Mouse (Mus musculus) midbrain, postnatal 0 days (tissue): Measurements from ENCODE around the gene Hdc. TPM values are rescaled to one million over a fixed set of nuclear protein-coding genes. Genes with fewer than 3 reads are reported as not detected.

Source experiments
- ATAC-seq: fragments of 200-750 bp; cut with Nextera tagmentation; 2 replicates; pipeline ENCODE4 v1.8.0; 2017; ENCODE audit warnings: moderate number of reproducible peaks, mild to moderate bottlenecking, moderate TSS enrichment, moderate library complexity; ENCODE audit not compliant: low FRiP score
- DNase-seq: peaks from one replicate; pipeline ENCODE4 v3.0.0-alpha.2; 2015; ENCODE audit warnings: low spot score
- H3K27ac ChIP-seq: fragments of 300-500 bp; sonication (generic); 2 replicates; pipeline ENCODE4 v1.5.1; 2014; ENCODE audit warnings: low read depth, mild to moderate bottlenecking, low read length, mixed read lengths
- H3K27me3 ChIP-seq: fragments of 300-500 bp; sonication (generic); 2 replicates; pipeline ENCODE4 v1.6.1; 2014; ENCODE audit warnings: low read length, control low read depth, mixed read lengths; ENCODE audit not compliant: insufficient read depth
- H3K36me3 ChIP-seq: fragments of 300-500 bp; sonication (generic); 2 replicates; pipeline ENCODE4 v1.6.1; 2014; ENCODE audit warnings: low read length, control low read depth, mixed read lengths; ENCODE audit not compliant: insufficient read depth
- H3K4me1 ChIP-seq: fragments of 300-500 bp; sonication (generic); 2 replicates; pipeline ENCODE4 v1.6.1; 2014; ENCODE audit warnings: mild to moderate bottlenecking, control low read depth, antibody characterized with exemption, low read length, mixed read lengths; ENCODE audit not compliant: insufficient read depth
- H3K4me2 ChIP-seq: fragments of 300-500 bp; sonication (generic); 2 replicates; pipeline ENCODE4 v1.6.1; 2014; ENCODE audit warnings: low read depth, mild to moderate bottlenecking, low read length, mixed read lengths; ENCODE audit not compliant: poor library complexity, severe bottlenecking
- H3K4me3 ChIP-seq: fragments of 300-500 bp; sonication (generic); 2 replicates; pipeline ENCODE4 v1.5.1; 2014; ENCODE audit warnings: low read depth, mild to moderate bottlenecking, low read length, moderate library complexity
- H3K9ac ChIP-seq: fragments of 300-500 bp; sonication (generic); replicated peaks from 2 replicates; pipeline ENCODE4 v1.6.1; 2014; ENCODE audit warnings: mild to moderate bottlenecking, low read length, moderate library complexity, mixed read lengths; ENCODE audit not compliant: poor library complexity, severe bottlenecking
- H3K9me3 ChIP-seq: fragments of 300-500 bp; sonication (generic); 2 replicates; pipeline ENCODE4 v1.6.1; 2016; ENCODE audit warnings: low read length, control low read depth
- CTCF ChIP-seq: IDR thresholded peaks from 2 replicates; pipeline ENCODE4 v1.5.1; 2016; ENCODE audit warnings: antibody characterized with exemption, mild to moderate bottlenecking
- WGBS: fragments of 180-500 bp; shearing (Covaris S2); extraction: QIAGEN DNeasy Blood & Tissue Kit; methylation state at CpG from one replicate; pipeline ENCODE4 v1.1.7; 2014; 5-methylcytosine and 5-hydroxymethylcytosine counted together
- polyA plus RNA-seq: library from polyadenylated mRNA; unstranded; fragments of >200 nt; fragmentation: Nextera tagmentation; extraction: Ambion mirVana; gene quantifications from 2 replicates; pipeline ENCODE4 v1.2.1, GENCODE M21; 2015
- total RNA-seq: library from RNA; depleted of rRNA; stranded (reverse); fragments of >200 nt; gene quantifications from 2 replicates; pipeline ENCODE4 v1.2.3, GENCODE M21; 2014

Gene Hdc
- total and polyA plus RNA-seq, 2 experiments from 2014 or later: 3.8 to 5.6 TPM

DNA sequence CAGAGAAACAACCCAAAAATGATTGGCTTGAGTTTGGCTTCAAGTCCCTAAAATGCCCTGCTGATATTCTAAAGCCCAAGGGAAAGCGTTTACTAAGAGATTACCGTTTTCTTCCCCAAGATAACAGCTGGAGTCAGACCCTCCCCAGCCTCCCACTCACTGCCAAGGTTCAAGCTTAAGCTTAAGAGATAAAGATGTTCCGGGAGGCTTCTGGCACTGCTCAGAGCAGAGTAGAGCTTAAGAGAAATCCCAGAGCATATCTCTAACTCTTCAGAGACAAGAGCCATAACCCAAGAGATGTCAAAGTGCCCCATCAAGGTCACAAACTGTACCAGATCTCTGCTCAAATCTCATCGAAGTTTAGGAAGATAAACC, 12.4 kb downstream of the Hdc start:
- Histone ChIP-seq H3K9me3 (no peaks in the 10 kb centered on the region), H3K4me1 (no peaks in the 10 kb centered on the region), H3K27ac (no peak overlapping the region), H3K9ac (no peak overlapping the region), H3K4me2 (no peak overlapping the region), H3K27me3 (no peaks in the 10 kb centered on the region), H3K4me3 (no peak overlapping the region), H3K36me3 (no peaks in the 10 kb centered on the region)
- ATAC-seq: no peak
- no peak for DNase-seq
- 61% methylated on average over 4 of the region's 4 CpGs for WGBS
- no peak for TF ChIP-seq CTCF

DNA sequence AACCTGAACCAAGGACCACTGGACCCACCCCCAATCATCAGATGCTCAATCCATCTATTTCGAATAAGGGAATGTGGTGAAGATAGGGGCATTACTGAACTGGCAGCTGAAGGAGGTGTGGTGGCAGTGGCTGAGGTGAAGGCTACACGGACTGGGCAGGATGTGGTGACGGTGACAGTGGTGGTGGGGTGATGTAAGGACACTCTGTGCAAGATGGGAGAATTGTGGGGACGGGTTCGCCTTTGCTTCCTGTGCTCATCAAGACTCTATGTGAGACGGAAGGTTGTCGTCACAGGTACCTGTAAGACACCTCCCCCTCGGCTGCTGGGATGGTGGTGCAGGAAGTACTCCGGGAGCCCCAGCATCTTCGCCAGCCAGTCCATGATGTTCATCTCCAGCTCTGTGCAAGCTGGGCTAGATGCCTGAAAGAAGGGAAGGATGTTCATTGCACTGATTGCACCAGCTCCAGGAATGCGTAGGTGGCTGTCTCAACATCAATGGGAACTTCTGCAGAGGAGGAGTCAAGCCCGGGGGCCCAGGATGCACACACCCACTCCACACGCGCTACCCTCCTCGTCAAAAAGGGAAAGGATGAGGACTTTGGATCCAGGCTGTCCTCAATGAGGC, 12.9 kb downstream of the Hdc start:
- ATAC-seq: no peak
- TF ChIP-seq CTCF: no peak

DNA sequence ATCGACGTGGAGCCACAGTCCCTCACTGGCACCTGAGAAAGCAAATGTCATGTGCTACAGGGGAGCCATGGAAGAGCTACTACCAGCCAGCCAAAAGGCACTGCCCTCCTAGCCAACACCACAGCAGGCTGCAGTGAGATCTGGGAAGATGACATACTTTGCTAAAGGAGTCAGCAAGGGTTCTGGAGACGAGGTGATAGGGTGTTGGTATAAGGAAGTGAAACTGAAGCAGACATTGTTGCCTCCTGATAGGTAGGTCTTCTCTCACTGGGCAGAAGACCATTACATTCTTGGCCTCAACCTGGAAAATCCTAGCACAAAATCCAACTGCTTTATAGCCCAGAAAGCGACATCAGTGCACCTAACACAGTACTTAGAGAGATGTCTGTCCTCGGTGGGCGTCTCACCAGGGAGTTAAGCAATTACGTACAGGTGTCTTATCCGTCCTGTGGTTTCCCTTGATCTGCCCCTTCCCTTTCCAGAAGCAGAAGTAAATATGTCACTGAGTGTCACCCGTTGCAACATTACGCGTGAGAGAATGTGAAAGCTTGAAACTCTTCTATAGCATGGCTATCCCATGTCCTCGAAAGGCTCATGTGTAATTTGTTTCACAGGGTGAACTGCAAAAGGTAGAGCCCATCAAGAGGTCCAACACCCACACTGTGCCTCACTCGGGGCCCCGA, 17.0 kb downstream of the Hdc start:
- WGBS: 91% methylated on average over 14 of the region's 14 CpGs
- no peak overlapping the region for H3K27ac ChIP-seq
- no peak overlapping the region for H3K4me2 ChIP-seq
- no peak for TF ChIP-seq CTCF
- H3K4me3 ChIP-seq: no peak overlapping the region
- H3K4me1 ChIP-seq: no peaks in the 10 kb centered on the region
- no peak for DNase-seq
- H3K9me3 ChIP-seq: no peaks in the 10 kb centered on the region
- H3K36me3 ChIP-seq: no peaks in the 10 kb centered on the region
- H3K27me3 ChIP-seq: no peaks in the 10 kb centered on the region
- H3K9ac ChIP-seq: no peak overlapping the region
- no peak for ATAC-seq

More for the DNA sequence above, 12.9 kb downstream of the Hdc start:
- Histone ChIP-seq H3K27ac (no peak overlapping the region), H3K36me3 (no peaks in the 10 kb centered on the region), H3K4me3 (no peak overlapping the region), H3K4me1 (no peaks in the 10 kb centered on the region), H3K9me3 (no peaks in the 10 kb centered on the region), H3K27me3 (no peaks in the 10 kb centered on the region), H3K4me2 (no peak overlapping the region), H3K9ac (no peak overlapping the region)
- DNase-seq: no peak
- 86% methylated on average over 15 of the region's 15 CpGs for WGBS

DNA sequence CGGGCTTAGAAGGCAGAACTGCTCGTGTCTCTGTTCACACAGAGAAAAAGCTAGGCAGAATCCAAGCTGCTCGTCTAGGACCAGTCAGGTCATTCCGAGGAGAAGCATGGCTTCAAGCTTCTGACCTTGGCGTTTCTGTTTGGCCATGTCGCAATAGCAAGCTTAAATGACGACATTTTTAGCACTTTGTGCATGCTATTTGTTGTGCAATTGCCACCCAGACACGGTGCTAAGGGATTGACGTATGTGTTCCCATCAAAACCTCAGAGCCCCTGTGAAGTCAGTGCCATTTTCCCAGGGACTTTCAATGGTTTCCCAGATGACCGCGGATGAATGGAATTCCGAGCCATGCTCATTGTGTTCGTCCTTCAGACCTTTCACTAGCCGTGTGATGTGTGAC, 18.6 kb downstream of the Hdc start:
- no peak overlapping the region for H3K27ac ChIP-seq
- H3K9ac ChIP-seq: no peak overlapping the region
- H3K4me2 ChIP-seq: no peak overlapping the region
- no peaks in the 10 kb centered on the region for H3K36me3 ChIP-seq
- DNase-seq (no peak), ATAC-seq (no peak)
- H3K9me3 ChIP-seq: no peaks in the 10 kb centered on the region
- H3K4me3 ChIP-seq: no peak overlapping the region
- TF ChIP-seq CTCF: no peak
- no peaks in the 10 kb centered on the region for H3K27me3 ChIP-seq
- H3K4me1 ChIP-seq: no peaks in the 10 kb centered on the region
- WGBS: 79% methylated on average over 14 of the region's 14 CpGs

DNA sequence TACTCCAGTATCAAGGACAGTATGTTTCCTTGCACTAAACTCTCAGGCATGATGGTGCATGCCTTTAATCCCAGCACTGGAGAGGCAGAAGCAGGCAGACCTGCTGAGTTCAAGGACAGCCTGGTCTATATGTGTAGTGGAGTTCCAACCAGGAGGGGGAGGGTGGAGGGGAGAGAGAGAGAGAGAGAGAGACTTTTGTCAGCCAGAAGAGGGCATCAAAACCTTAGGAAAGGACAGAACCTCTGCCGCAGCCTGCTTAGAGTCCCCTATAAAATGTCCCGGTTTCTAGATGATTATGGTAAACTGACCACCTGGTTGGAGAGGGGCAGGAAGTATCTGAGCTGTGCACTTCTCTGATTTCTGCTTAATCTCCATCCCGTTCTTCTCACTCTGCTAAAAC, 20.1 kb downstream of the Hdc start:
- ATAC-seq (0 out of 2 replicates have a peak, but pooled peaks have one; percentile 49), DNase-seq (peak; percentile 48)
- H3K27me3 ChIP-seq: no peaks in the 10 kb centered on the region
- WGBS: 21% methylated on average over 3 of the region's 3 CpGs
- no peak overlapping the region for H3K27ac ChIP-seq
- TF ChIP-seq CTCF: peak; percentile 66
- H3K36me3 ChIP-seq: no peaks in the 10 kb centered on the region
- H3K4me2 ChIP-seq: no peak overlapping the region
- no peaks in the 10 kb centered on the region for H3K4me1 ChIP-seq
- no peaks in the 10 kb centered on the region for H3K9me3 ChIP-seq
- no peak overlapping the region for H3K4me3 ChIP-seq
- H3K9ac ChIP-seq: no peak overlapping the region

DNA sequence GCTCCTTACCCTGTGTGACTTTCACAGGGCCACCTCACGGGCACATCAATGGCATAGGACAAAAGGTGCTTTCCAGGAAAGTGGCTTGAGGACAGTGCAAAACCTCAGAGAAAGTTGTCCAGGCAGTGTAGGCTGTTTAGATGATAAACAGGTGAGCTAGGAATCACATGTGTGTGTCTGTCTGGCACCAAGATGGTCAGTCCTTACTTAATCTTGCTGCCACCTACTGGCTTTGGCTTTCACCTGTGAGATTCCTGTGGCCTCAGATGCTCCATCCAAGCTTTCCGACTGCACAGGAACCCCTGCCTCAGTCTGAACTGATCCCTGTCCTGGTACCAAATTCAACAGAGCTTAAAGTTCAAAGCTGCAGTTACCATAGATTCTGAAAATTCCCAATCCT, 20.7 kb downstream of the Hdc start:
- Histone ChIP-seq H3K36me3 (no peaks in the 10 kb centered on the region), H3K27ac (no peak overlapping the region), H3K9ac (no peak overlapping the region), H3K4me1 (no peaks in the 10 kb centered on the region), H3K9me3 (no peaks in the 10 kb centered on the region), H3K4me2 (no peak overlapping the region), H3K4me3 (no peak overlapping the region), H3K27me3 (no peaks in the 10 kb centered on the region)
- no peak for TF ChIP-seq CTCF
- DNase-seq (no peak), ATAC-seq (no peak)
- WGBS: 44% methylated on average over 2 of the region's 2 CpGs
